Mouse (Mus musculus) right cerebral cortex, adult 2 months (tissue): ENCODE results near the gene Hrct1.

Experiments used
- DNase-seq, 2 experiments: peaks; one replicate each; pipeline ENCODE4 v3.0.0; 2021 to 2022; ENCODE audit warnings: low spot score in 2 of 2

Hrct1 gene

GRCm38 (mm10) chr4:43727718-43728575 lies 959 bp downstream of the Hrct1 start:
- DNase-seq = no peak

- DNase-seq = no peak
Observed at GRCm38 (mm10) chr4:43728576-43728954, 1.6 kb downstream of the Hrct1 start.

DNA sequence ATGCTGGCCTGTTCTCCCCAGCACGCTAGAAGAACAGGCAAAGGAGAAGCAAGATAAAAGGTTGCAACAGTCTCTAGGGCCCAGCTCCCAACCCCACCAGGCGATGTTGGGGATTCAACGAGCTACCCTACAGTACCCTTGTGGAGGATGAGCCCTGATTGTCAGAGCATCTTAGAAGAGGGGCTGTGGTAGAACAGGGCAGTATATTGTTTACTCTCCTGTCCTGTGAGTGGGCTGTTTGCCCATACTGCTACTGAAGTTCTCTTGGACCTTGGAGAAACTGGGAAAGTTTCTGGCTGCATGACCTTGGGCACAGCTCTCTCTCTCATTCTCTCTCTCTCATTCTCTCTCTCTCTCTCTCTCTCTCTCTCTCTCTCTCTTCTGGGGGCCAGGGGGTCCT lies 2.1 kb downstream of the Hrct1 start:
- DNase-seq = no peak

DNA sequence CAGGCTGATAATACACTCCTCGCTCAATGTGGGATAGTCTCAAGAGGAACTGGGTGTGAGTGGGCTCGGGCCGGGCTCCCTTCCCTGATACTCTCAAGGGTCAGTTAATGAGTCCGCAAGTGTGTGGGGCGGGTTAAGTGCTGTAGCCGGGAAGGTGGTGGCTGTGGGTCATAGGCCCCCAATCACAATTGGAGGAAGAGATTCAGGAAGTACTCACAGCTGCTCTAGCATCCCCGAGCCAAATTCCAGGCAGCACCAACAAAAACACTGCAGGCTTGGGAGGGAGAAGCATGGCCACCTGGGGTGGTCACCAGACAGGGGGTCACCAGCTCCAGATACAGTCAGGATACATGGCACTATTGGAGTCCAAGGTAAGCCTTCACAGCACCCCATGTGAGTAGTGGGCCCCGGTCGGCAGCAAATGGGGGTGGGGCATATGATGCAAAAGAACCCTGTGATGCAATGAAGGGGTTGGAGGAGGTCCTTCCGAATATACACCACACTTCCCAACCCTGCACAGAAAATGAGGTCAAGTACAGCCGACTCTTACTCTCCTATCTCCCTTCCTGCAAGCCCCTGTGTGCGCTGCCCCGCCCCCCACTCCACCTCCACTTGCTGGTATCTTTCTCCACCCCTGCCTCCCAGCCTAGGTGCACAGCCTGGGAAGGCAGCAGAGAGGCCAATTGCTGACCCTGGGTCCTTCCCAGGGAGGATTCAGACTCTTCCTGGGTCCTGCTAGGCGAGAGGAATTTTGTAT lies 3.0 kb downstream of the Hrct1 start, which contains the start of gene Spaar:
TSS of gene Spaar (plus strand) at position 241 of the 757 bp plus-strand sequence.
- DNase-seq = no peak

GRCm38 (mm10) chr4:43730750-43731297 lies 3.8 kb downstream of the Hrct1 start:
- DNase-seq = no peak

DNA sequence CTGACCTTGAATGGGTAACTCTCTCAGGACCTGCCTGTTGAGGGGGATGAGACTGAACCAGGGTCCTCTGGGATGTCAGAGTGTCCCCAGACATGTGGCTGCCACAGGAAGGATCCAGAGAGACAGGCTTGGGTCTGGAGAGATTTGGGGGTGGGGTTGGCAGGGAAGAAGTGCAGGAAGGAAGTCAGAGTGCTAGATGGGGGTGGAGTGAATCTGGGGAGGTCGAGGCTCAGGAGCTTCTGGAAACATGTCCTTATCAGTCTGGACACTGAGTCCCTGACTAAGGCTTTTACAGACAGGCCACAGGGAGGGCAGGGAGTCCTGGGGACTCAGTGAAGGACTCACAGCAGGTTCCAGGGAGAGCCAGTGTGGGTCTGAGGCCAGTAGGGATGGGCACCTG lies 5.2 kb downstream of the Hrct1 start:
- no peak for DNase-seq

DNA sequence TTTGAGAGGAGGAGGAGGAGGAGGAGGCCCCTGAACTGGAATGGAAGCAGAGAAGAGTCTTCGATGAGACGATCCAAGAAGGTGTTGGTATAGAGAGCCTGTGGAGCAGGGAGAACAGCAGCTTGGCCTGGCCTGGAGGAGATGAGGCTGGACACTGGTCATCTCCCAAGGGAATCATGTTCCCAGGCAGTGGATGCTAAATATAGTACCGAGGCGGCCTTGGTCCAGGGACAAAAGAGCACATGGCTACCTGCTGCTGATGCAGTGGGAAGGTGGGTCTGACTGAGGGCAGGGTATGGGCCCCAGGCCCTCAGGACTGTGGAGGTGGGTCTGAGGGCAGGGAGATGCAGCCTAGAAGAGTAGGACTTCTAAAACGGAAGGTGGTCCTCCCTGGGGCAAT lies 6.2 kb downstream of the Hrct1 start:
- no peak for DNase-seq

DNA sequence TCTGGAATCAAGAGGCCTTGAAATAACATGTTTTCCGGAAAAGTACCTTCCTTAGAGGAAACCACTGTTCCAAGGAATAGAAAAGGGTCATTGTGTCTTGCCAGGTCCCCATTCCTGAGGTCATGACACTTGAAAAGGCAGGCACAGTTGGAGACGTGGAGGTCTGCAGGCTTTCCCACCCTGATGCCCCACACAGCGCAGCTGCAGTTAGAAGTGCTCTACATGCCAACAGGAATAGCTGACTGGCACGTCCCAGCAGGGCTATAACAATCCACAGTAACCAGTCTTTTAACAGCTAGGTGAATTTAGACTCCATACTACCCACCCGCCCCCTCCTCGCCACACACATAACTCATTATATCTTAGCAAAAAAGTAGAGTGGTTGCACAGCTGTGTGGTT lies 10.2 kb downstream of the Hrct1 start:
- DNase-seq = no peak

- DNase-seq = no peak
Observed at GRCm38 (mm10) chr4:43738989-43739674, 12.1 kb downstream of the Hrct1 start.

GRCm38 (mm10) chr4:43741526-43741925 lies 14.5 kb downstream of the Hrct1 start:
- DNase-seq = no peak

DNA sequence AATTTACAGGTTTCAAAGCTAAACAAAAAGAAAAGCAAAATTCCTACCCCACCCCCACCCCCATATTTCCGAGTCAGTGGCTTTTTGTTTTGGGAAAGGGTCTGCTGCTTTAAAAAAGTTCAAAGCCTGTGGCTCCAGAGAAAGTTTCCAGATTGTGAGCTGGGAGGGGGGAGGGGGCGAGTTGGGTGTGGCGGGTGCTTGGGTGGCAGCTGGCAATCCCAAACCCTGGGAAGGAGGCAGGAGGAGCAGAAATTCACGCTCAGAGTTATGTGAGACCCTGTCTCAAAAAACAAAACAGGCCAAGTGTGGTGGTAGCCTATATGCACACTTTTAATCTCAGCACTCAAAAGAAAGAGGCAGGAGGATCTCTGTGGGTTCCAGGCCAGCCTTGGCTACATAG lies 15.6 kb downstream of the Hrct1 start:
- DNase-seq = no peak

GRCm38 (mm10) chr4:43743099-43743498 lies 16.1 kb downstream of the Hrct1 start:
- DNase-seq = no peak

DNA sequence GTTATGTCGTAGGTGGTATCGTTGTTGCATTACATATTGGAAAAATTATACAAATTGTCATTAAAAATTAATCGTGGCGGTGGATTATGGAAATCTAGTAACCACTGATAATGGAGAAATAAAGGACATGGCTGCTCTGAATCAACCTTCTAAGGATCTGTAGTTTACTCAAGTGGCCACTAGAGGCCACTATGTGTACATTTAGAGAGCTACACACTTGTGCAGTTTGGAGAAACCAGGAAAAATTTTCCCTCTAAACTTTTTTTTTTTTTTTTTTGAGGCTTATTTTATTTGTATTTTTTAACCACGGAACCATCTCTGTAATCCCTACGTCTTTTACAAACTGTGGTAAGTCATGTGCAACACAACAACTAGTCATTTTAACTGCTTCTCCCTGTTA lies 18.2 kb downstream of the Hrct1 start:
- DNase-seq = no peak

DNA sequence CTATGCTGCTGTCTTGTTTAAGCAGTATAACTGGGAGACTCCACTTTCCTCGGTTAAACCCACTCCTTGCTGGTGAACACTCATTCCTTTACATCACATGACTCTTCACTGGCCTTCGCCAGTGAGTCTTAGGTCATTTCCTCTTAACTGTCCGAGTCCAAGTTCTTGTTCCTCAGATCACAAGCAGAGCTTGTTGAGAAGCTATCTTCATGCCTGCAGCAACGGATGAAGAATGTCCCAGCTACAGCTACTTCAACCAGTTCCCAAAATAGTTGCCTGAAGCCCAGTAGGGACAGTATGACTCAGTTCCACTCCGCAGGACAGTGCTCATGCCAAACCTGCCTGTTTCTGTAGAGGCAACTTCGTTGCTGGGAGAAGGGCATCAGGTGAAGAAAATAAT lies 30.2 kb downstream of the Hrct1 start:
- DNase-seq = no peak

DNA sequence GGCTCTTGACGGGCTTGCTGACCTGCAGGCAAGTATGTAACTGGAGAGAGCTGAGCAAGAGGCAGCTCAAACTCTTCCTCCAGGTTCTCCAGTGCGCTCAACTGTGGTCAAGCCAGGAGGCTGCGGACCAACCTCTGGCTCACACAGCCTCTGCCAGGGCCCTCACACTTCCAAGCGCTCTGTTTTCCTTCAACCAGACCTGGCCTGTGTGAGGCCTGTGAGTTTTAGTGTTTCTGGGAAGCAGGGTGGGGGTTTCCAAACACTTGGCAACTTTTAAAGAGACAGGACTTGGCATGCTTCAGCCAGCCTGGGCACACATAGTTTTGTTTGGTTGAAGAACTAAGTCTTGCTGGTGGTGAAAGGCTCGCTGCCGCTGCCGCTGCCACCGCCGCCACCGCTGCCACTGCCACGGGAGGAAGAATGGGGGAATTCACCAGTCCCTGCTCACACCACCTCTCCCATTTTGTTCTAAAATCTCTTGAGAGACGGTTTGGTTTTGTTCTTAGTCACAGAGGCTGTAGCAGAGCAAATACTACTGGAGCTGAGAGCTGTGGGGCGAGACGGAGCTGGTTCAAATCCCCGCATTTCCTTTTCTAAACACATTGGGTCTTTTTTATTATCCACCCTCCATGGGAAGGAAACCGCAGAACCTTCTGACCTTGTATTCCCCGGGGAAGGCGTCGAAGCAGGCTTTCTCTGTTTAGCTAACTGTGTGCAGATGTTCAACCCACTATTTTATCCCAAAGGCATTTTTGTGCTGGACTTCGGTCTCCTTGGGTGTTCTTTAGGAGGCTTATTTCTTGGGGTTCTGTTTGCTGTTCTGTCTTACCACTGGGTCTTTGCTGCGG lies 32.8 kb downstream of the Hrct1 start:
- DNase-seq = peak in 1 of 2 experiments; percentile 10

- peak; percentile 9 to 12 for DNase-seq
Observed at GRCm38 (mm10) chr4:43760460-43760859, 33.5 kb downstream of the Hrct1 start.

DNA sequence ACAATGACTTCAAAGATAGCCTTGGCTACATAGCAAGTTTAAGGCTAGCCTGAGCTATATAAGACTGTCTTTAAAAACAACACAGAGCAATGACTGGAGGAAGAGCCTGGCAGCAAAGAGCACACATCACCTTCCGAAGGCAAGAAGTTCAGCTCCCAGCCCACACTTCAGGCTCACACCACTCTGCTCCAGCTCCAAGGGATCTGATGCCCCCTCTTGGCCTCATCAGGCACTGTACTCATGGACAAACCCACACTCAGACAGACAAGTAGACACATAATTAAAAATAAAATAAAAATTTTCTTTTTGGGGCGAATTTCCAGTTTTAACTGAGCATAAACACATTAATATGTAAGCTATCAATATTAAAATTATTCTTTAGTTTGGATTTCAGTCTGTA lies 34.3 kb downstream of the Hrct1 start:
- no peak for DNase-seq

GRCm38 (mm10) chr4:43763410-43763809 lies 36.4 kb downstream of the Hrct1 start:
- peak; percentile 78 to 83 for DNase-seq

GRCm38 (mm10) chr4:43768341-43768740 lies 41.4 kb downstream of the Hrct1 start:
- no peak for DNase-seq

DNA sequence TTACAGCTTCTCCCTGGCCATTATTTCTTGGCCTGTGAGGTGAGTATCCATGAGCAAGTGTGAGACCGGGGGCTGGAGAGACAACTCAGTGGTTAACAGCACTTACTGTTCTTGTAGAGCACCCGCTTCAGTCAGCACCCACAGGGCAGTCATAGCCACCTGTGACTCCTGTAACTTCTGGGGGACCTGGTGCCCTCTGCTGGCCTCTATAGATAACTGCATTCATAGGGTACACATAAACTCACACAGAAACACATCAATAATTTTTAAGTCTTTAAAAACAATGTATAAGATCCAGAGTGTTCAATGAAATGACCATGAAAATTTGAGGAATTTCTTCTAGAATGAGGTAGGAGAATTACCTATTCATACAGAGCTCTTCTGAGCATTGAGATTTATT lies 42.4 kb downstream of the Hrct1 start:
- no peak for DNase-seq

DNA sequence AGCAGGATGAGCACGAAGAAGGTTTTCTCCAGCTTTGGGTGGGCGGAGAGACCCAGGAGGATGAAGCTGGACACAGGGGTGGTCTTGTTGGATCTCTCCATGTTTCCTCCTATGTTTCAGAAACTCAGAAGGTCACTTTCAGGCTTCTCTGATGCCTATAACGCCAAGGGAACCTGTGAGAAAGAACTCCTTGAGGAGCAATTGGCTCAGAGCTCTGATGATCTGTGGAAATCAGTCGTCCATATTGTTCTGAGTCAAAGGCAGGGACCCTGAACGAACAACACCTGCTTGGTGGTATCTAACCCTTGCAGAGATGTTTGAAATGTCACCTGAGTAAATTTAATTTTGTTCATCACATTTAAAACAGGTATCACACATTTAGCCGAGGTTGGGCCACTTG lies 43.9 kb downstream of the Hrct1 start, which contains the start of gene Olfr159:
TSS of gene Olfr159 (minus strand) at position 101 of the 400 bp plus-strand sequence.
- DNase-seq = no peak
